Mouse (Mus musculus) testis, adult 2 months (tissue): ENCODE results near the gene Acap2. TPM values are rescaled to one million over a fixed set of nuclear protein-coding genes. Genes with fewer than 3 reads are reported as not detected.

Experiments
- H3K27ac ChIP-seq: fragments of 200-500 bp; 2 replicates; pipeline ENCODE4 v1.5.1; 2012; ENCODE audit warnings: low read depth, low read length; ENCODE audit not compliant: control insufficient read depth, insufficient read depth
- H3K27me3 ChIP-seq: fragments of 200-500 bp; 2 replicates; pipeline ENCODE4 v1.6.1; 2012; ENCODE audit warnings: mild to moderate bottlenecking, low read length, moderate library complexity; ENCODE audit not compliant: control insufficient read depth, insufficient read depth
- H3K36me3 ChIP-seq: fragments of 200-500 bp; 2 replicates; pipeline ENCODE4 v1.6.1; 2012; ENCODE audit warnings: mild to moderate bottlenecking, low read length; ENCODE audit not compliant: control insufficient read depth, insufficient read depth
- H3K4me1 ChIP-seq: fragments of 200-500 bp; 2 replicates; pipeline ENCODE4 v1.6.1; 2012; ENCODE audit warnings: low read length; ENCODE audit not compliant: control insufficient read depth, insufficient read depth
- H3K4me3 ChIP-seq: fragments of 200-500 bp; 2 replicates; pipeline ENCODE4 v1.5.1; 2012; ENCODE audit warnings: low read depth, mild to moderate bottlenecking, low read length, moderate library complexity, mixed read lengths; ENCODE audit not compliant: control insufficient read depth
- CTCF ChIP-seq: fragments of 200-500 bp; IDR thresholded peaks from 2 replicates; pipeline ENCODE4 v1.5.1; 2012; ENCODE audit warnings: low read depth, mild to moderate bottlenecking, inconsistent platforms, low read length, moderate library complexity; ENCODE audit not compliant: control insufficient read depth, insufficient read depth, insufficient replicate concordance
- POLR2A ChIP-seq: fragments of 200-500 bp; IDR thresholded peaks from 2 replicates; pipeline ENCODE4 v1.6.1; 2012; ENCODE audit warnings: low read depth, mild to moderate bottlenecking, inconsistent platforms, low read length, moderate library complexity; ENCODE audit not compliant: control insufficient read depth
- polyA plus RNA-seq: library from polyadenylated mRNA; depleted of rRNA; stranded (reverse); fragments of >200 nt; gene quantifications from 2 replicates; pipeline ENCODE4 v1.2.3, GENCODE M21; 2012

Gene Acap2
- polyA plus RNA-seq, 1 experiment, result 3.8 TPM

DNA sequence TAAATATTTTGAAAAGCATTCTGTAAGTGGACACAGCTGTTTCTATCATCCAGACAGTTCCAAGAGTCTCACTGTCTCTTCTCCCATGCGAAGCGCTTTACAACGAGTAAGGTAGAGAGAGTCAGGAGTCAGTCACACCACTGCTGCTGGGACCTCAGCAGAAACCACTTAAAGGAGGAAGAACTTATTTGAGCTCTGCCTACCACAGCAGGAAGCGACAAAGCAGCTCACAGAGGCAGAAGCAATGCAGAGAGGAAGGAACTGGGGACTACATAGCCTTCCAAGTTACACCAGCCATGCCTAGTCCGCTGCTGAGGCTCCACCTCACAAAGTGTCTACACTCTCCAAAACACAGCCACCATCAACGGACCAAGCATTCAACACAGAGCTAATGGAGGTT, 9.2 kb downstream of the Acap2 start:
- Histone ChIP-seq H3K27me3 (no peaks in the 10 kb centered on the region), H3K36me3 (no peaks in the 10 kb centered on the region), H3K27ac (no peak overlapping the region), H3K4me3 (no peak overlapping the region), H3K4me1 (no peaks in the 10 kb centered on the region)
- TF ChIP-seq POLR2A, result no peak

- no peak for TF ChIP-seq CTCF
- no peak for TF ChIP-seq POLR2A
- H3K36me3 ChIP-seq, result no peaks in the 10 kb centered on the region
- H3K4me3 ChIP-seq, result no peak overlapping the region
- no peaks in the 10 kb centered on the region for H3K4me1 ChIP-seq
- no peak overlapping the region for H3K27ac ChIP-seq
- H3K27me3 ChIP-seq, result no peaks in the 10 kb centered on the region
Observed at GRCm38 (mm10) chr16:31190426-31190825, 10.6 kb downstream of the Acap2 start.

GRCm38 (mm10) chr16:31189291-31189690, 11.8 kb downstream of the Acap2 start:
- no peaks in the 10 kb centered on the region for H3K36me3 ChIP-seq
- no peak overlapping the region for H3K4me3 ChIP-seq
- no peaks in the 10 kb centered on the region; the same call in 1 of the 2 replicates for H3K4me1 ChIP-seq
- no peak overlapping the region for H3K27ac ChIP-seq
- H3K27me3 ChIP-seq, result no peaks in the 10 kb centered on the region
- no peak for TF ChIP-seq POLR2A
- no peak for TF ChIP-seq CTCF

DNA sequence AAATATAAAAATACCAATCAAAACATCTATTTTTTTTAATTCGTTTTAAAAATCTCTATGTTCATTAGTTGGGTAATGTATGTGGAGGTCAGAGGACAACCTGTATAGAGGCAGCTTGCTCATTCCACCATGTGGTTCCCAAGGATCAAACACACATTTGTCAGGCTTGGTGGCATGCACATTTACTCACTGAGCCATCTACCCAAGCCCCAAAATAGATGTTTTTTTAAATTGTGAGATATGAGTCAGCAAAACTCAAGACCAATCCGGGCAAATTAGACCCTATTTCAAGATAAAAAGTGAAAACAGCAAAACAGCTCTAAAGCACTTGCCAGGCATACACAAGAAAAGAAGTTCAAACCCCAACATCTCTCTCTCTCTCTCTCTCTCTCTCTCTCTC, 12.2 kb downstream of the Acap2 start:
- no peaks in the 10 kb centered on the region for H3K36me3 ChIP-seq
- no peak for TF ChIP-seq POLR2A
- TF ChIP-seq CTCF, result no peak
- H3K4me1 ChIP-seq, result no peaks in the 10 kb centered on the region; the same call in 1 of the 2 replicates
- no peak overlapping the region for H3K27ac ChIP-seq
- no peaks in the 10 kb centered on the region for H3K27me3 ChIP-seq
- H3K4me3 ChIP-seq, result no peak overlapping the region

- no peaks in the 10 kb centered on the region for H3K27me3 ChIP-seq
- H3K27ac ChIP-seq, result no peak overlapping the region
- TF ChIP-seq POLR2A (no peak), CTCF (no peak)
- H3K4me3 ChIP-seq, result no peak overlapping the region
- no peaks in the 10 kb centered on the region; the same call in 1 of the 2 replicates for H3K4me1 ChIP-seq
- H3K36me3 ChIP-seq, result no peaks in the 10 kb centered on the region
Observed at GRCm38 (mm10) chr16:31188270-31188669, 12.8 kb downstream of the Acap2 start.

- Histone ChIP-seq H3K4me1 (no peaks in the 10 kb centered on the region; the same call in 1 of the 2 replicates), H3K36me3 (no peaks in the 10 kb centered on the region), H3K4me3 (no peak overlapping the region), H3K27ac (no peak overlapping the region), H3K27me3 (no peaks in the 10 kb centered on the region)
- TF ChIP-seq CTCF (no peak), POLR2A (no peak)
Observed at GRCm38 (mm10) chr16:31187192-31187591, 13.9 kb downstream of the Acap2 start.

- Histone ChIP-seq H3K36me3 (no peaks in the 10 kb centered on the region), H3K27me3 (no peaks in the 10 kb centered on the region), H3K4me1 (no peaks in the 10 kb centered on the region; the same call in 1 of the 2 replicates), H3K27ac (no peak overlapping the region), H3K4me3 (no peak overlapping the region)
- TF ChIP-seq CTCF (no peak), POLR2A (no peak)
Observed at GRCm38 (mm10) chr16:31185757-31186156, 15.3 kb downstream of the Acap2 start.

DNA sequence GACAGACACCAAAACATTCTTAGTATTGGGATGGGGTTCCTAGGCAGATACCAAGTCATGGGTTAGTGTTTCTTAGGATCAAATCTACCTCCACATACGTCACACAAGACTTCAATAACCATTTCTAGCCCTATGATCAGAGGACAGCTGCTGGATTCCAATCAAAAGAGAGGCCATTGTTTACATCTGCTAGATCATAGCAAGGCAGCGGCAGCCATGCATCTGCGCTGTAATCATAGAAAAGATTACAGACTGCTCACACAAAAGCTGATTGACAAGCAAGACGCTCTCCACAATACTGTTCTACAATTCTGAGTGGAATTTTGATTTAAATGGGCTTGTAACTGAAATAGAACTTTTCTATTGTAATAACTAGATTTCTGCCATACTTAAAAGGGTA, 16.3 kb downstream of the Acap2 start:
- Histone ChIP-seq H3K27me3 (no peaks in the 10 kb centered on the region), H3K27ac (no peak overlapping the region), H3K36me3 (no peaks in the 10 kb centered on the region), H3K4me1 (no peaks in the 10 kb centered on the region; the same call in 1 of the 2 replicates), H3K4me3 (no peak overlapping the region)
- TF ChIP-seq CTCF (no peak), POLR2A (no peak)
